Mouse (Mus musculus) embryo, embryonic 10.5 days (tissue): ENCODE measurements around the gene Nop9.
A peak's percentile ranks its signal among the peaks of the same experiment; 100 is the strongest.

Experiments
- DNase-seq: peaks from one replicate; pipeline ENCODE4 v3.0.0-alpha.2; 2015; ENCODE audit warnings: low spot score

Nop9 gene

DNA sequence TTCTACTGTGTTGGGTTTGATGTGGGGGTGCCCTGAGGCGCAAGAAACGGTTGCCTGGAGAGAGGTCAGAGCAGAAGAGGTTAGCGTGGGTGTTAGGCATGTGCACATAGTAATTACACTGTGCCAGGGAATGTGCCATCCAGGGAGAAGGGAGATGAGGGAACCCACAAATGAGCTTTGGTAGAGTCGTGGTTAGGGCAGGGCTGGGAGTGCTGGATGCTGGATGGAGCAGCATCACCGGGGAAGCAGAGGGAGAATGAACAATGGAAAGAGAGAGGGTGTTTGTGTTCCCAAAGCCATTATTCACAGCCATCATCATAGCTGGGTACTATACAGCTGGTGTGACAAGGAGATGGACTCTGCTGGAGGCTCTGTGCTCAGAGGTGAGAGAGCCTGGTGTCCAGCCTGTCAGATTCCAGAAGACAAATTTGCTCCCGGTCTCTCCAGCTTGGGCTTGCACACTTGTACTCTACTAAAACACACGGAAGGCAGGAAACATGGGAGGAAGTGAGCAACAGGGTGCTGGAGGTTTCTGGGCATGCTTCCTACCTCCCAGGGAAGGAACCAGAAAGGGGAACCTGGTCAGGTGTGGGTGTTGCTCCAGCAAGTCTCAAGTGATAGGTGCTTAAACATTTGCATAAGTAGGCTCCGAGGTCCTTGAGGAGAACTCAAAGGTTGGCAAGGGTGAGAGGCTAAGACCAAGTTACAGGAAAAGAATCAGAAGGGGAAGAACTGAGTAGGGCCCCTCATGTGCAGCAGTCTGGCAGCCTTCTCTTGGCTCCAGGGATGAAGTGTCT is 17.4 kb upstream of the Nop9 start:
- DNase-seq: no peak

GRCm38 (mm10) chr14:55730116-55730515 is 15.4 kb upstream of the Nop9 start:
- DNase-seq: no peak

DNA sequence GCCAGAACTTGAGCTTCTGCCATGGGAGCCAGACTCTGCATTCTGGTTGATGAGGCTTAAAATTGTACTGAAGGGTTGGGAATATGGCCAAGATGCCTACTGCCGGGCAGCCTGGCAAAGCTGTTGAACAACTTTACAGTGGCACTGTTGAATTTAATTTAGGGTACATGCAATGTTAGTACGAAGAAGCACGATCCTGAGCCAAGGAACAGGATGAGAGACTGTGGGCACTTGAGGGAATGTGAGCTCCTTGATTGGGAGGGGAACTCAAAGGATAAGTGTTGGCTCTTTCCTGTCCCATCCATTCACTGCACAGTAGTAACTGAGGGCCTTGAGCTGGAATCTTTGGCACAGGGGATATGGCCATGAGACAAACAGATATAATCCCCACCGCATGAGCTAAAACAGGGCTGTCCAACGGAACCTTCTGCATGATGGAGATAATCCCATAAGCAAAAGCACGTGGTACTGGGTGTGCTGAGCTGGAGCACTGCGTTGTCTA is 14.9 kb upstream of the Nop9 start:
- no peak for DNase-seq

DNA sequence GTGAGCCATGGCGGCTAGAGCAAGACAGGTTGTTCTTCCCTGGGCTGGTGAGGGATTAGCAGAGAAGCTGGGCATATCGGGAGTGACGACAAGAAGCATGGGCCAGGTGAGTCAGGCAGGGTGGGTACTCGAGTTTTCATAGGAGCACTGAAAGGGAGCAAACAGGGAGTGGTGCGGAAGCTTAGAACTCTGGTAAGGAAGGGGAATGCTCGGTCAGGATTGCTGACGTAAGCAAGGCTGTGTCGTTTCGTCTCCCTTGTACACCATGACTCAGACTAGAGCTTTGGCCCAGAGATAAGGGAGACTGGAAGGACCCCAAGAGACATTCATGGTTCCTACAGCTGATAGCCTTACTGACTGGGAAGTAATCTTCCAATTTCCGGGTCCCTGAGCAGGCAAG is 11.6 kb upstream of the Nop9 start:
- DNase-seq: no peak

GRCm38 (mm10) chr14:55734869-55735268 is 10.6 kb upstream of the Nop9 start:
- DNase-seq: no peak

DNA sequence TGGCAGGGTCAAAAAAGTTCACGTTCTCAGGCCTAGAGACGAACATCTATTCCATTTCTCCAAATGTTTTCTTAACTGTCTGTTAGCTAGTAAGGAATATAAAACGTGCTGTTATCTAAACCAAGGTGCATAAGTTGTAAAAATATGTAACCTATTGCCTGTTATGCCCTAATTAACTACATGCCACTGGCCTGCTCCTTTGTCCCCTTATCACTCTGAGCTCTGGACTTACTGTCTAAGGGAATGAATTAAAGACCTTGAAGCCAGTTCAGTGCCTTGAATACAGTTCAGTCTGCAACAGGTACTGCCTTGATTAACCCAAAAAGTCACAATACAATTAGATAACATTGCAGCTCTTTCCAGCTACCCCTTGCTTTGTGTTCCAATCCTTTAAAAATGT is 10.2 kb upstream of the Nop9 start:
- no peak for DNase-seq

DNA sequence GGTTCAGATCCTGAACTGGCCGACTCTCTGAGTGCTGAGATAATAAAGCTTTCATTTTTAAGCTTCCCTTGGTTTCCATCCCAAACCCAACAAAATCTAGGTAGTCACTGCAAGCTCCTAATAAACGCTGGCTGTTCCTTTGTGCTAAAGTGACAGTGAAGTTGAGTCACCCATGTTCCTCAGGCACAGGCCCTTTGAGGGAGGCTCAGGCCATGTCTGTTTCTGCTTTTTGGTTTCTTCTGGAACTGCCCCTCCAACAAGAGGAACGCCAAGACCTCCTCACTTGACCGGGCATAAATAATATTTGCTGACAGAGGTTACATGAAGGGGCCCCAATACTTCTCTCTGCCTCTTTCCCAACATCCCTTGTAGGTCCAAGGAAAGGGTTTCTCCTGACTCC is 9.7 kb upstream of the Nop9 start:
- DNase-seq: no peak

GRCm38 (mm10) chr14:55737086-55737687 is 8.3 kb upstream of the Nop9 start:
- no peak for DNase-seq

DNA sequence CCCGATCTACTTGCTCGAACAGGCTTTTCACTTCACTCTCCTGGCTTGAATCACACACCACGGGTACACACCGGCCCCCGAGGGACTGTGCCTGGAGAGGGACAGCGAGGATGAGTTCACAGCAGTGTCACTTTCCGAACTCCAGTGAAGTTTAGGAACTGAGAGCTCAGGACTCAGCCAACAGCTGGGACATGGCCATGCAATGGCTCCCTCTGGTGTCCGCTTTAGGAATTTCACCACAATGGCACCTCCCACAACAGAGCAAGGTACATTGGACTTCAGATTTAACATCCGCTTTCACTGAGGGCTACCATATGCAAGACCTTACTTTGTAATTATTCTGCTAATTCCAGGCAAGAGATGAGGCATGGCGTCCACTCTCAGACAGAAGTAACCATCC is 1.8 kb upstream of the Nop9 start:
- DNase-seq: peak; percentile 92

DNA sequence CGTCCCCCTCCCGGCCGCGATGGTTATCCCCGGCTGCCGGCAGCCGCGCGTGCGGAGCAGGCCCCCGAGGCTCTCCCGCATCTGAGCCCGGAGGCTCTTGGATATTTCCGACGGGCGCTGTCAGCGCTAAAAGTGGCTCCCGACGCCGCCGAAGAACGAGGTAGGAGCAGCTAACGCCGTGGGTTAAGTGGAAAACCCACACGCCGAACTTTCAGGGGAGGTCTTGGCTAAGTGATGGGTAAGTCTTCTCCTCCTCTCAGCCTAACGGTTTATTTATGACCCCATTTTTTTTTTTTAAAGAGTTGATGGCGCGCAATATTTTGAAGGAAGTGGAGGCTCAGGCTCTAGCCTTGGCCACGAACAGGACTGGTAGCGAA is 356 bp downstream of the Nop9 start:
- no peak for DNase-seq

DNA sequence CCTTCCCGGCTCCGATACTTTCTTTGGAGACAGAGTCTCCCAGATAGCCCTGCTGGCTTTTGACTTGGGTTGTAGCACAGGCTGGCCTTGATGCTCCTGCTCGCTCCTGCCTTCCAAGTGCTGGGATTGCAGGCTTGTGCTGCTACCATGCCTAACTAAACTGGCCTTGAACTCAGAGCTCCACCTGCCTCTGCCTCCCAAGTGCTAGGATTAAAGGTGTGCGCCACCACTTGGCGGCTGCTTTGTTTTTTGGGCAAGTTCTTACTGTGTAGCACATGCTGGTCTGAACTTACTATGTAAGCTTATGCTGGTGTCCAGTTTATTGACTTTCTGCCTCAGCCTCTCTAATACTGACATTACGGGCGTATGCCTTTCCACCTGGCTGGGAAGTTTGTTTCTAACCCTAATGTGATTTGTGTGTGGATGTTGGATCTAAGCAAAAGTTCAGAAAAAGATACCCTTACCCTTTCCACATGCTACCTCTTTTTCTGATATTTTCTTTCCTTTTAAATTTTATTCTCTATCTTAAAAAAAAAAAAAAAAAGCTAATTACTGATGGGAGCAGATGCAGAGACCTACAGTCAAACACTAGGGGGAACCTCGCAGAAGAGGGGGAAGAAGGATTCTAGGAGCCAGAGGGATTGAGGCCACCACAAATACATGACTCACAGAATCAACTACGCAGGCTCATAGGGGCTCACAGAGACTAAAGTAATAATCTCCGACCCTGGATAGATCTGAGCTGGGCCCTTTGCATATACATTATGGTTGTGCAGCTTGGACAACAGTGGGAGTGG is 1.8 kb downstream of the Nop9 start:
- DNase-seq: no peak

DNA sequence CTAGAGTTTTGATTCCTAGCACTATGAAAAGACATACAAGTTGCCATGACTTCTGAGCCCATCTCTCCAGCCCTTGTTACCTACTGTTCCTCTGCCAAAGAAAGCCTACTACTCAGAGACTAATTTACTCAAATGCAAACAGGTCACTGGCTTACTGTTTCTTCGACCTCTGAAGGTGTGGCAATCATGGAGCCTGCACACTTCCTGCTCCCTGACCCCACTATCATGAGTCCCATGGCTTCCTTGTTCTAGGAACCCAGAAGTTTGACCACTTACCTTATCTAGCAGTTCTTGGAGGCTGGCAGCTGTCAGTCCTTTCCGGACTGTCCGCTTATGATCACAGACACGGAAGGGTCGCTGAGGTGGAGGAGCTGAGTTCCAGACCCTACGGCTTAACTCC is 12.1 kb downstream of the Nop9 start:
- no peak for DNase-seq

DNA sequence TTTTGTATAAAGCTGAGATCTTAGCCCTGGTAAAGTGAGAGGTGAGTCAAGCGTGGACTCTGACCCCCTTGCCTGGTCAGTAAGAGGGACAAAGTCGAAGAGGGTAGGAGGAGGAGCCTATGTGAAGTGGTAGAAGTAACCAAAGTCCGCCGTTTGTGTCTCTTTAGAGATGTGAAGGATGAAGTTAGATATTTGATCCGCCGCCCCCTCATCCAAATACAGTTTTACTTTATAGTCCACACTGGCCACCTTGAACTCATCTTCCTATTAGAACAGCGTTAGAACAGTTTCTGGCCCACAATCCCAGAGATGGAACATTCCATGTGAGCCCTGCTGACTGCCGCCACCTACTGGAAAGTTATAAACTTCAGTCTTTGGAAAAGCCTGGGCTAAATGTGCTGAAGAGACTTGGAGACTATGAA is 12.9 kb downstream of the Nop9 start, which contains the start of gene Cideb:
Gene Cideb (minus strand): TSS at position 96 of the 422 bp plus-strand sequence.
- peak; percentile 84 for DNase-seq

- peak; percentile 91 for DNase-seq
Measured at GRCm38 (mm10) chr14:55760156-55760555, 14.7 kb downstream of the Nop9 start.

DNA sequence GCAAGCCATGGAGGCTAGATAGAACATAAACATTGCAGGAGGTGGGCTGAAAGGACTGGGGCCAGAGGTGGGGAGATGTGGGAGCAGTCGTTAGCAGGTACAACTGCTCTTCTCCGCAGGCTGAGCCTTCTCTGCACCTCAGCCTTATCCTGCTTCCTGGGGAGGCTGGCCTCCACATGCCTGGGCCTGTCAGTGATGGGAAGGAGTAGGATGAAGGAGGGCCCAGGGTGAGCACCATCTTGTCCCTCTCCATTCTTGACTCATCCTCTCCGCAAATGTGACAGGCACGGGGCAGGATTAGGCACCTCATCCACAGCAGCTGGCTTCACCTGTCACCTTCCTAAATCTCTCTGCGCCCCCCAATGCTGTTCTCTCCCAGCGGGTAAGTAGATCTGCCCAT is 15.7 kb downstream of the Nop9 start, which contains the start of gene Ltb4r2:
Gene Ltb4r2 (plus strand): TSS at position 266 of the 400 bp plus-strand sequence.
- no peak for DNase-seq

DNA sequence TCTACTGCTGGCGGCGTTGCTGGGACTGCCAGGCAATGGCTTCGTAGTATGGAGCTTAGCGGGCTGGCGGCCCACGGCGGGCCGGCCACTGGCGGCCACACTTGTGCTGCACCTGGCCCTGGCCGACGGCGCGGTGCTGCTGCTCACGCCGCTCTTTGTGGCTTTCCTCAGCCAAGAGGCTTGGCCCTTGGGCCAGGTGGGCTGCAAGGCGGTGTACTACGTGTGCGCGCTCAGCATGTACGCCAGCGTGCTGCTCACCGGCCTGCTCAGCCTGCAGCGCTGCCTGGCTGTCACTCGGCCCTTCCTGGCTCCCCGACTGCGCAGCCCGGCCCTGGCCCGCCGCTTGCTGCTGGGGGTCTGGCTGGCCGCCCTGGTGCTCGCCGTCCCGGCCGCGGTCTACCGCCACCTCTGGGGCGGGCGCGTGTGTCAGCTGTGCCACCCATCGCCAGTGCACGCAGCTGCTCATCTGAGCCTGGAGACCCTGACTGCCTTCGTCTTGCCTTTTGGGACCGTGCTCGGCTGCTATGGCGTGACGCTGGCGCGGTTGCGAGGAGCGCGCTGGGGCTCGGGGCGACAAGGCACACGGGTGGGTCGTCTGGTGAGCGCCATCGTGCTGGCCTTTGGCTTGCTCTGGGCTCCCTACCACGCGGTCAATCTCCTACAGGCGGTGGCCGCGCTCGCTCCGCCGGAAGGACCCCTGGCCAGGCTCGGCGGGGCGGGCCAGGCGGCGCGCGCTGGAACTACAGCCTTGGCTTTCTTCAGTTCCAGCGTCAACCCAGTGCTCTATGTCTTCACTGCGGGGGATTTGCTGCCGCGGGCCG is 16.7 kb downstream of the Nop9 start:
- peak; percentile 77 for DNase-seq

DNA sequence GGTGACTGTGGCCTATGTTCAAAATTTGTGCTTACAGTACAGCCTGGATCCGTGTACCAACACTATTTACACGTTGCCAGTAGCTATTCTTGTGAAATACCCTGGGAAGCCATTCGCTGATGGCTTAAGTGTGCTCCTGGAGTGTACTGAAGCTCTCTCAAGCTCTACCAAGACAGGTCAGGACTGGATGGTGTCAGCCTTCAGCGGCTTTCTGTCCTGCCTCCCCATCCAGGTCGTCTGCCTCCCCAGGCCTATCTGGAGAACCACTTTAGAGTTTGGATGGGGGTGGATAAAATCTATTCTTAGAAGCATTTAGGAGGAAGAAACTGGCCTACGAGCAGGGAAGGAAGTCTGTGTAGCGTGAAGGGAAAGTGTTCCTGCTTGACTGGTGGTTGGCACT is 17.7 kb downstream of the Nop9 start:
- no peak for DNase-seq

- DNase-seq: no peak
Measured at GRCm38 (mm10) chr14:55765696-55766095, 20.2 kb downstream of the Nop9 start, which contains the start of gene Ltb4r1. TSS of gene Ltb4r1 (plus strand) at chr14:55765962.

DNA sequence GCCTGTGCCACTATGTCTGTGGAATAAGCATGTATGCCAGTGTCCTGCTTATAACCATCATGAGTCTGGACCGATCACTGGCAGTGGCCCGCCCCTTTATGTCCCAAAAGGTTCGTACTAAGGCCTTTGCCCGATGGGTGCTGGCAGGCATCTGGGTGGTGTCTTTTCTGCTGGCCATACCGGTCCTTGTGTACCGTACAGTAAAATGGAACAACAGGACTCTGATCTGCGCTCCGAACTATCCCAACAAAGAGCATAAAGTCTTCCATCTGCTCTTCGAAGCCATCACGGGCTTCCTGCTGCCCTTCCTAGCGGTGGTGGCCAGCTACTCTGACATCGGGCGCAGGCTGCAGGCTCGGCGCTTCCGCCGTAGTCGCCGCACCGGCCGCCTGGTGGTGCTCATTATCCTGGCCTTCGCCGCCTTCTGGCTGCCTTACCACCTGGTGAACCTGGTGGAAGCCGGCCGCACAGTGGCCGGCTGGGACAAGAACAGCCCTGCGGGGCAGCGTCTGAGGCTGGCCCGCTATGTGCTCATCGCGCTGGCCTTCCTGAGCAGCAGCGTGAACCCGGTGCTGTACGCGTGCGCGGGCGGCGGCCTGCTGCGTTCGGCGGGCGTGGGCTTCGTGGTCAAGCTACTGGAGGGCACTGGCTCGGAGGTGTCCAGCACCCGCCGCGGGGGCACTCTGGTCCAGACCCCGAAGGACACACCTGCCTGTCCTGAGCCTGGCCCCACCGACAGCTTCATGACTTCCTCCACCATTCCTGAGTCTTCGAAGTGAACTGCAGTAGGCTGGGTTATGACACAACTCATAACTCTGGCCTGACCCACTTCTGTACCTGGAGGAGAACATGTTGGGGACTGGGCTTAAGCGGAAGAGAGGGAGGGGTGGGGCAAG is 22.3 kb downstream of the Nop9 start:
- DNase-seq: peak; percentile 75

- no peak for DNase-seq
Measured at GRCm38 (mm10) chr14:55768555-55768954, 23.1 kb downstream of the Nop9 start.
